Mouse (Mus musculus): ENCODE data around the gene Nans.

GRCm38 (mm10) chr4:46550406-46550805 is 61.4 kb downstream of the Nans start:
- TF ChIP-seq CTCF (IDR thresholded peaks at IDR 0.05; ENCODE audit: low read depth) (no peak), EP300 (IDR thresholded peaks at IDR 0.05; ENCODE audit: low read depth) (no peak)
